Mouse (Mus musculus) megakaryocyte, embryonic 14.5 days (primary cell): ENCODE measurements around the gene Cpsf4. TPM values are rescaled to one million over a fixed set of nuclear protein-coding genes. Genes with fewer than 3 reads are reported as not detected.
A peak's percentile ranks its signal among the peaks of the same experiment; 100 is the strongest.
"Not testable (repeated sequence)": the region's sequence is repeated elsewhere in the genome, so short reads cannot be mapped to it uniquely, and the experiment has no call there.

Experiments
- H3K27me3 ChIP-seq: replicated peaks from 2 replicates; pipeline ENCODE3; 2012; ENCODE audit warnings: inconsistent platforms
- H3K36me3 ChIP-seq: replicated peaks from 2 replicates; pipeline ENCODE3; 2012; ENCODE audit warnings: low read length, inconsistent platforms, mixed read lengths
- H3K4me1 ChIP-seq: 2 replicates; pipeline ENCODE4 v1.6.1; 2012; ENCODE audit warnings: inconsistent platforms
- H3K4me3 ChIP-seq: replicated peaks from 2 replicates; pipeline ENCODE3; 2012; ENCODE audit warnings: moderate library complexity, mild to moderate bottlenecking, inconsistent platforms
- H3K9me3 ChIP-seq: 2 replicates; pipeline ENCODE4 v1.6.1; 2012; ENCODE audit warnings: inconsistent platforms
- FLI1 ChIP-seq: IDR thresholded peaks from 2 replicates; pipeline ENCODE4 v1.6.1; 2012; ENCODE audit warnings: low read length, inconsistent platforms, mixed read lengths
- GATA1 ChIP-seq: IDR thresholded peaks from 3 replicates; pipeline ENCODE4 v1.6.1; 2012; ENCODE audit warnings: mixed read lengths, low read length, inconsistent platforms, borderline replicate concordance
- polyA plus RNA-seq: library from polyadenylated mRNA; stranded (reverse); fragments of >175 nt; gene quantifications from 2 replicates; pipeline ENCODE4 v1.2.3, GENCODE M21; 2012; ENCODE audit warnings: low replicate concordance; ENCODE audit not compliant: insufficient read depth

The Cpsf4 gene
- 43.6 and 53.5 TPM in 2 replicates for polyA plus RNA-seq

DNA sequence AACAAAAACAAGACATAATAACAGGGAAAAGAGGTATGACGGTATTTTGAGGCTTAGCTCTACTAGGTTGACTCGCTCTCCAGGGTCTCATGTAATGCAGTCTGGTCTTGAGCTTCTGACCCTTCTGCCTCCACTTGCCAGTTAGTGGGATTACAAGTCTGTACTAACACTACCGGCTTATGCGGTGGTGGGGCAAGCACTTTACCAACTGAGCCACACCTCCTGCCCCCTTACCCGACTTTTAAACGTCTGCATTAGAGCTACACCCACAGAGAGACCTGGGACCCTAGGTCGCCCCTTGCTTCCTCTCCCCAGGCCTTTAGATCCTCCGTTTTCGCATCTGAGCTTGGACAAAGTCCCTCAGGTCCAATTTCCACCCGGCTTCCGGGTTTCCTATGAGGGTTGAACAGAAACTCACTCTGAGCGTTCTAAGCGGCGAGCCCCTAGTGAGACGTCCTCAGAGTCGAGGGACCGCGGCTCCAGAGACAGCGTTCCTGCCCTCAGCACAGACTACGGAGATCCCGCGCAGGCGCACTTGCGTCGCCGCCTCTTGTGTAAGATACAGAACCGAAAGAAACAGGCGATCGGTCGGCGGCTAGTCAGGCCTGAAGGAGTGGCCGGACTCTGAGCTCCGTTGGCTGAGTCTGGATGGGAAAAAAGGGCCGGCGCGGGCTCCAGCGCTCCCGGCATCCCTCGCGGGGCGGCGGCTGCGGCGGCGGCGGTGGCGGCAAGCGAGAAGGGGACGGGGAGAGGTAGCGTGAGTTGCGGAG lies at the start of gene Cpsf4, which contains the start of gene Ptcd1:
TSS of gene Cpsf4 (plus strand) at position 678 of the 770 bp plus-strand sequence.
TSS of gene Ptcd1 (minus strand) at position 573 of the 770 bp plus-strand sequence.
- no peaks in the 10 kb centered on the region for H3K27me3 ChIP-seq
- no peaks in the 10 kb centered on the region for H3K9me3 ChIP-seq
- H3K36me3 ChIP-seq: peaks cover 56% of the 10 kb centered on the region
- peak within 1 kb of the TSS; percentile 98 for H3K4me3 ChIP-seq
- TF ChIP-seq GATA1 (no peak), FLI1 (no peak)
- peaks cover 58% of the 10 kb centered on the region for H3K4me1 ChIP-seq

DNA sequence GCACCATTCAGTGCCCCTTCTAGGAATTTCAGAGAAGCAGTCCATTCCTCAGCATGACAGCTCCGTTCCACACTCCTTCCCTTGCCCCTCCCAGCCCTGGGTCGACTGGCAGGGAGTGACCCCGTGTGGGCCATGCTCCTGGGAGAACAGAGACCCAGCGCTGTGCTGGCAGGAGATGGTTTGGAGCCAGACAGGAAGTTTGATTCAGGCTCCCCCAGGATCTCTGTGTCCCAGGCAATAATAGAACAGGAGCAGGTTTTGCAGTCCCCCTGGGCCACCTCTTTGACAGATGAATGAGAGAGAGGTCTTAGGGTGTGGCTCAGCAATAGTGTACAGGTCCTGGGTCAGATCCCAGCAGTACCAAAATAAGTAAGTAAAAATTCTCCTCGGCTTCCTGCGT lies 49.0 kb upstream of the Cpsf4 start:
- peaks cover 77% of the 10 kb centered on the region for H3K4me1 ChIP-seq

DNA sequence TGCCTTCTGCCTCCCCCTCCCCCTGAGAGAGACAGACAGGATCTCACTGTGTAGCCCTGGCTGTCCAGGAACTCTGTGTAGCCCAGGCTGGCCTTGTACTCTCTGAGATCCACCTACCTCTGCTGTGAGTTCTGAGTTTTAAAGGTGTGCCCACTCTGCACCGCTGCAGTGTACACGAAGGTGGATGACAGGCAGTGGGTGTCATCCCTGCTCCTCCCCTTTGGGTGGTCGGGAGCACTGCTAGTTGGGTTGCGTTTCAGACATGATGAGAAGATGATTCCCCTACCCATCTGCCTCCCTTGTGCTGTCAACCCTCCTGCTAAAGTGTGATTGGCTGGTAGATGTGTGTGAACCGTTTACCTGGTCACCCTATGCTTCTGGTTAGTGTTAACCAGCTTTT lies 48.6 kb upstream of the Cpsf4 start:
- Histone ChIP-seq H3K27me3 (no peaks in the 10 kb centered on the region), H3K9me3 (no peaks in the 10 kb centered on the region), H3K36me3 (peaks cover 66% of the 10 kb centered on the region), H3K4me1 (peaks cover 74% of the 10 kb centered on the region), H3K4me3 (peak overlapping the region; percentile 9)
- TF ChIP-seq GATA1 (no peak), FLI1 (no peak)

More for the DNA sequence above, 49.0 kb upstream of the Cpsf4 start:
- H3K27me3 ChIP-seq: no peaks in the 10 kb centered on the region
- H3K36me3 ChIP-seq: peaks cover 62% of the 10 kb centered on the region
- TF ChIP-seq GATA1 (no peak), FLI1 (no peak)
- peak overlapping the region; percentile 16 for H3K4me3 ChIP-seq
- no peaks in the 10 kb centered on the region for H3K9me3 ChIP-seq

DNA sequence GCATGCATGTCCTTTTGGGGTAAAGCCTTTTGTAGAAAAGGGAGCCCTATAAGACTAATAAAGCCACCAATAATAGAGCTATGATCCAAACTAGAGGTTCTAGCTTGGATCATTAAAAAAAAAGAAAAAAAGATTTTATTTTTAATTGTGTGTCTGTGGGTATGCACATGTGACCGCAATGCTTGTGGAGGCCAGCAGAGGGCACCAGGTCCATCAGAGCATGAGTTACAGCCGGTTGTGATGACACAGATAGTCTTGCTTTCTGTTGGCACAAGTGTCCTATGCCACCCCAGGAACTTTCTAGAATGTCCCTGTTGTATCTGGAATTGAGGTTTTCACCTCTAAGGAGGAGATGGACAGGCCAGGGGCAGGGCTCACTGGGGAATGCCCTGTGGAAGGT lies 47.6 kb upstream of the Cpsf4 start:
- Histone ChIP-seq H3K36me3 (peaks cover 76% of the 10 kb centered on the region), H3K27me3 (no peaks in the 10 kb centered on the region), H3K4me1 (peaks cover 76% of the 10 kb centered on the region), H3K9me3 (no peaks in the 10 kb centered on the region), H3K4me3 (no peak overlapping the region)
- TF ChIP-seq GATA1: no peak
- TF ChIP-seq FLI1: no peak

DNA sequence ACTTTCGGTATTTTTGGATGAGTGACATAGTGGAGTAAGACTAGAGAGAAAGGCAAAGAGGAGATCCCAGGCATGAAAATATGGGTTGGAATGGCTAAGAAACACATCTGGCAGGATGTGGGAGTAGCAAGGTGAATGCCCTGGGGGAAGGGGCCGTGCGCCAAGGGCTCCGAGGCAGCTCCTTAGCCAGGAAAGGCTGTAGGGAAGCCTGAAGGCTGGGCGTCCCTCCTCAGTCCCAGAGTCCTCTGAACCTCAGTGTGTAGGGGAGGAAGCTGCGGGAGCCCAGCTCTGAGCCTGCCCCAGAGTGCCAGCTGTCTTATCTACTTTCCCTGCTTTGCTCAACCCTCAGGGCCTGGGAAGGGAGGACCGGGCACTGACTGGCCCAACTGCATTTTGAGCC lies 46.1 kb upstream of the Cpsf4 start:
- Histone ChIP-seq H3K4me3 (no peak overlapping the region), H3K36me3 (peaks cover 91% of the 10 kb centered on the region), H3K27me3 (no peaks in the 10 kb centered on the region), H3K9me3 (no peaks in the 10 kb centered on the region), H3K4me1 (peaks cover 79% of the 10 kb centered on the region)
- TF ChIP-seq FLI1: no peak
- TF ChIP-seq GATA1: no peak

DNA sequence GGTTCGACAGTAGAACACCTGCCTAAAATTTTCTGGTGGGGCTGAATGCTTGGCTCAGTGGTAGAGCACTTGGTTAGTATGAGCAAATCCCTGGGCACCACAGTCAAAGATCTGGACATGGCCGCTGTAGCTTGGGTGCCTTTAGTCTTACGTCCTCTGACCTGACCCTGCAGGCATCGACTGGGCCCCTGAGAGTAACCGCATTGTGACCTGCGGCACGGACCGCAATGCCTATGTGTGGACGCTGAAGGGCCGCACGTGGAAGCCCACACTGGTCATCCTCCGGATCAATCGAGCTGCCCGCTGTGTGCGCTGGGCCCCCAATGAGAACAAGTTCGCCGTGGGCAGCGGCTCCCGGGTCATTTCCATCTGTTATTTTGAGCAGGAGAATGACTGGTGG lies 43.6 kb upstream of the Cpsf4 start:
- no peaks in the 10 kb centered on the region for H3K27me3 ChIP-seq
- H3K4me3 ChIP-seq: no peak overlapping the region
- peaks cover 100% of the 10 kb centered on the region for H3K36me3 ChIP-seq
- peaks cover 63% of the 10 kb centered on the region for H3K4me1 ChIP-seq
- TF ChIP-seq FLI1 (no peak), GATA1 (no peak)
- 0 out of 2 replicates have a peak, but pooled peaks cover 2% of the 10 kb centered on the region for H3K9me3 ChIP-seq

DNA sequence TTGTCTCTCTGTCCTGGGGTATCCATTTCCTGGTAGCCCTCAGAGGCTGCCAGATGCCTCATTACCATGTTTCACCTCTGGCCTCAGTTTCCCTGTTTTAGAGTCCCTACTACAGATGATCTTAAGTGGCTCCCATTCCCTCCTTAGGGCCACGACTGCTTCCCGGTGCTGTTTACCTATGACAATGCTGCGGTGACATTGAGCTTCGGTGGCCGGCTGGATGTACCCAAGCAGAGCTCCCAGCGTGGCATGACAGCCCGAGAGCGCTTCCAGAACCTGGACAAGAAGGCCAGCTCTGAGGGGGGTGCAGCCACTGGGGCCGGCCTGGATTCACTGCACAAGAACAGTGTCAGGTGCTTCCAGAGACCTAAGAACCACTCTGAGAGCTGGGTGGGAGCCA lies 40.4 kb upstream of the Cpsf4 start:
- TF ChIP-seq FLI1 (no peak), GATA1 (no peak)
- H3K4me1 ChIP-seq: peaks cover 41% of the 10 kb centered on the region
- no peaks in the 10 kb centered on the region for H3K27me3 ChIP-seq
- peaks cover 96% of the 10 kb centered on the region for H3K36me3 ChIP-seq
- H3K9me3 ChIP-seq: 0 out of 2 replicates have a peak, but pooled peaks cover 2% of the 10 kb centered on the region
- no peak overlapping the region for H3K4me3 ChIP-seq

DNA sequence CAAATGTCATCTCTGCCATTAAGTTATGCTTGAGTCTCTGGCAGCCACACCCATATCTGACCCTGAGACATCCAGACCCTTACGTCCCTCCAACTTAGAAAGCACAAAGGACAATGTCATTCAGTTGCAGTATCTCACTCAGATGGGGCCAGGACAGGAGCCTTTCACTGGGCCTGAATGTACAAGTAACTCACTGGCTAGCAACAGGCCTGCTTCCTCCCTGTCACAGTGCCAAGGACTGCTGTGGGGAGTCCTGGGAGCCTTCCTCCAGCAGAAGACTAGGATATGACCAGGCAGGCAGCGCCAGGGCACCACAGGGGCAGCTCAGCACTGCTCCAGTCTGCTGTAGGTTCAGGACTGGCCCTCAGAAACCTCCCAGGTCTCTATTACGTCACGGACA lies 37.9 kb upstream of the Cpsf4 start:
- Histone ChIP-seq H3K4me1 (peaks cover 31% of the 10 kb centered on the region), H3K4me3 (no peak overlapping the region), H3K36me3 (peaks cover 95% of the 10 kb centered on the region), H3K9me3 (0 out of 2 replicates have a peak, but pooled peaks cover 2% of the 10 kb centered on the region), H3K27me3 (no peaks in the 10 kb centered on the region)
- TF ChIP-seq FLI1: no peak
- TF ChIP-seq GATA1: no peak

DNA sequence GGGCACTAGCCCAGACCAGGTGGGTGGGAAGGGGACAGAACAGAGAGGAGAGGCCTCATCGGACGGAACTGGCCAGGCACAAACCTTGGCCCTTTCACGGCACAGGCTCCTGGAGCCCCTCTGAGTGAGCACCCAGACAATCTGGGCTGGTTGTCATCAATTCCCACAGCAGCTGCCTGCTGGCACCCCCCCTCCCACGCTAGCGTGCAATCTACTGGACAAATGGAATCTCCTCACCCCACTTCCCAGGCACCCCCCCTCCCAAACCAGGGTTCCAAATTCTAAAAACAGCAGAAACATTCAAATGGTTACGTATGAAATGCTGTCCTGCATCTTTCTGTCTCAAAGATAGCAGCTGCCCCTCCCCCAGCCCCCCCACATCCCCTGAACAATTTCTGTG lies 37.2 kb upstream of the Cpsf4 start:
- H3K9me3 ChIP-seq, H3K27me3 ChIP-seq, H3K4me3 ChIP-seq: not testable (repeated sequence)
- Histone ChIP-seq H3K4me1 (peaks cover 28% of the 10 kb centered on the region), H3K36me3 (peaks cover 95% of the 10 kb centered on the region)

DNA sequence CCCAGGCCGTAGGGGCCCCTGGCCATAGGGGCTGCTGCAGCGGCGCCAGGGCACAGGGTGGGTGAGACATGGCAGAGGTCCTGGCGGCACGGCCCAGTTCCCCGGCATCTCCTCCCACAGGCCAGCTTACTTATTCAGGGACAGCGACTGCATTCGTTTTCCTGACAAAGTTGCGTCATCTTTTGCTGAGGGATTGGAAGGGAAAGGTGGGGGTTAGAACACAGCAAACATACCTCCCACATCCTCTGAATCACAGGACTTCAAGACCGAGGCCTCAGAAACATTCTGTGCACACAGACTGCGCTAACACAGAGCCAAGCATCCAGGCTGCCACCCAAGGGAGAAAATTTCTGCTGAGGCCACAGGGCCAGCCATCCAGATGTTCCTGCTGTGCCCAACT lies 36.8 kb upstream of the Cpsf4 start:
- Histone ChIP-seq H3K27me3 (no peaks in the 10 kb centered on the region), H3K36me3 (peaks cover 95% of the 10 kb centered on the region), H3K4me1 (peaks cover 28% of the 10 kb centered on the region), H3K9me3 (0 out of 2 replicates have a peak, but pooled peaks cover 2% of the 10 kb centered on the region), H3K4me3 (no peak overlapping the region)
- TF ChIP-seq FLI1 (no peak), GATA1 (no peak)
